Mouse (Mus musculus) forebrain, embryonic 11.5 days (tissue): ENCODE measurements around the gene Htr5b. TPM values are rescaled to one million over a fixed set of nuclear protein-coding genes. Genes with fewer than 3 reads are reported as not detected.

Source experiments
- ATAC-seq: fragments of 200-750 bp; cut with Nextera tagmentation; replicated peaks from 2 replicates; pipeline ENCODE4 v1.8.0; 2017; ENCODE audit warnings: moderate TSS enrichment; ENCODE audit not compliant: low FRiP score
- DNase-seq: peaks from one replicate; pipeline ENCODE4 v3.0.0-alpha.2; 2017; ENCODE audit warnings: low spot score
- H3K27ac ChIP-seq: fragments of 300-500 bp; sonication (generic); 2 replicates; pipeline ENCODE4 v1.5.1; 2014; ENCODE audit warnings: low read depth, low read length
- H3K27me3 ChIP-seq: fragments of 300-500 bp; sonication (generic); 2 replicates; pipeline ENCODE4 v1.6.1; 2014; ENCODE audit warnings: mild to moderate bottlenecking, low read length, mixed read lengths; ENCODE audit not compliant: control insufficient read depth, insufficient read depth
- H3K36me3 ChIP-seq: fragments of 300-500 bp; sonication (generic); 2 replicates; pipeline ENCODE4 v1.6.1; 2014; ENCODE audit warnings: mild to moderate bottlenecking, low read length, moderate library complexity, mixed read lengths; ENCODE audit not compliant: control insufficient read depth, insufficient read depth
- H3K4me1 ChIP-seq: fragments of 300-500 bp; sonication (generic); replicated peaks from 2 replicates; pipeline ENCODE4 v1.6.1; 2014; ENCODE audit warnings: low read length, mixed read lengths; ENCODE audit not compliant: control insufficient read depth, insufficient read depth
- H3K4me2 ChIP-seq: fragments of 300-500 bp; sonication (generic); 2 replicates; pipeline ENCODE4 v1.6.1; 2014; ENCODE audit warnings: low read depth, mild to moderate bottlenecking, low read length, moderate library complexity, mixed read lengths; ENCODE audit not compliant: severe bottlenecking
- H3K4me3 ChIP-seq: fragments of 300-500 bp; sonication (generic); 2 replicates; pipeline ENCODE4 v1.5.1; 2014; ENCODE audit warnings: low read depth, low read length
- H3K9ac ChIP-seq: fragments of 300-500 bp; sonication (generic); 2 replicates; pipeline ENCODE4 v1.6.1; 2014; ENCODE audit warnings: low read length
- H3K9me3 ChIP-seq: fragments of 300-500 bp; sonication (generic); 2 replicates; pipeline ENCODE4 v1.6.1; 2016; ENCODE audit warnings: low read length, mixed read lengths; ENCODE audit not compliant: control insufficient read depth
- WGBS: fragments of 180-500 bp; shearing (Covaris S2); extraction: QIAGEN DNeasy Blood & Tissue Kit; methylation state at CpG from one replicate; pipeline ENCODE4 v1.1.7; 2014; 5-methylcytosine and 5-hydroxymethylcytosine counted together
- polyA plus RNA-seq: library from polyadenylated mRNA; unstranded; fragments of >200 nt; fragmentation: Nextera tagmentation; extraction: Ambion mirVana; gene quantifications from 2 replicates; pipeline ENCODE4 v1.2.1, GENCODE M21; 2014

The Htr5b gene
- polyA plus RNA-seq, 1 experiment from 2014 or later: 0.44 TPM

DNA sequence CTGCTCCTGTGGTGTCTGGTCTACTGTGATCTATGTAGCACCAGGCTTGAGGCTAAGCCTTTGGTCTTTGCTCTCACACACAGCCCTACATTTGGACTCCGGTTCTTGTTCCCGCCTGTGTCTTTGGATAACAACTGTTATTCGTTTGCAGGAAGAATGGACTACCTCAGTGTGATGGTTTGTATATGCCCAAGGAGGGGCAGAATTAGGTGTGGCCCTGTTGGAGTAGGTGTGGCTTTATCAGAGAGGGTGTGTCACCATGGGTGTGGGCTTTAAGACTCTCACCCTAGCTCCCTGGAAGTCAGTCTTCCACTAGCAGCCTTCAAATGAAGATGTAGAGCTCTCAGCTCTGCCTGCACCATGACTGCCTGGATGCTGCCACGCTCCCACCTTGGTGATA lies 20.4 kb upstream of the Htr5b start:
- Histone ChIP-seq H3K27me3 (no peaks in the 10 kb centered on the region), H3K9me3 (no peaks in the 10 kb centered on the region), H3K4me3 (no peak overlapping the region), H3K4me1 (no peaks in the 10 kb centered on the region), H3K9ac (no peak overlapping the region), H3K4me2 (no peak overlapping the region), H3K36me3 (no peaks in the 10 kb centered on the region; the same call in 1 of the 2 replicates), H3K27ac (no peak overlapping the region)
- 95% methylated on average over 4 of the region's 4 CpGs for WGBS
- ATAC-seq (no peak), DNase-seq (no peak)

DNA sequence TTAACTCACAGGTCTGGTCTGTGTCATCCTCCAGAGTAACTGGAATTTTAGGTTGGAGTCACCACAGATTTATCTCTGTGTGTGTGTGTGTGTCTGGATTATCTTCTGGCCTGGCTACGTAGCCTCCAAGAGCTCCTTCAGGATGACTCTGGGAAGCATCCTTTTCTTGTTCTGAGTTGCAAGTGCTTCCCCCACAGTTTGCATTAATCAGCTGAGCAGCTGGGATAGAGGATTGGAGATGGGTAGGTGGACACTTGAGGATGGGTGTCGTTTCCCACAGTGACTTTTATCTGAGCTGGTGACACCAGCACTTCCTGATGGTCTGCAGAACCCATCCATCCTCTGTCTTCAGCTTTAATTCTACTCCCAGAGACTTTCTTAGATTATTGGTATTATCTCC lies 18.6 kb upstream of the Htr5b start:
- WGBS: 80% methylated on average over 2 of the region's 2 CpGs
- H3K4me3 ChIP-seq: no peak overlapping the region
- no peaks in the 10 kb centered on the region for H3K4me1 ChIP-seq
- H3K27me3 ChIP-seq: no peaks in the 10 kb centered on the region
- H3K4me2 ChIP-seq: no peak overlapping the region
- no peaks in the 10 kb centered on the region; the same call in 1 of the 2 replicates for H3K36me3 ChIP-seq
- no peaks in the 10 kb centered on the region for H3K9me3 ChIP-seq
- no peak overlapping the region for H3K27ac ChIP-seq
- H3K9ac ChIP-seq: no peak overlapping the region
- ATAC-seq (no peak), DNase-seq (no peak)

DNA sequence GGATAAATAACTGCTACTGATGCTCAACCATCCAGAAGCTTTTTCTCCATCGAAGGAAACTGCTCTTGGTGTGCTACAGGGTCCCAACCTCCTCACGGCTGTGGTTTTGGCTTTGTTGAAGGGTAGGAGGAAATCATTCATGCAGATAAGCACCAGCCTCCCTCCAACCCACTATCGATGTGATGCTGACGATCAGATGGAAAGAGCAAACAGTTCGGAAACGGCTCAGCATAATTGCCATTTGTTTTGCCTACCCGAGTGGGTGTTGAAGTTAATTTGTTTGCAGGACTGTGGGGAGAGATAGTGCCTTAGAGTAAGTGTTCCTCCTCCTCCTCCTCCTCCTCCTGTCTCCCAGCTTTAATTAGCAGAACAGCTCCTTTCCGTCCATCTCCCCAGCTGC lies 12.1 kb upstream of the Htr5b start:
- no peak overlapping the region for H3K9ac ChIP-seq
- 73% methylated on average over 8 of the region's 8 CpGs for WGBS
- H3K36me3 ChIP-seq: no peaks in the 10 kb centered on the region
- no peak overlapping the region for H3K27ac ChIP-seq
- H3K27me3 ChIP-seq: no peaks in the 10 kb centered on the region
- DNase-seq (no peak), ATAC-seq (no peak)
- no peaks in the 10 kb centered on the region for H3K9me3 ChIP-seq
- H3K4me2 ChIP-seq: no peak overlapping the region
- no peaks in the 10 kb centered on the region for H3K4me1 ChIP-seq
- no peak overlapping the region for H3K4me3 ChIP-seq

DNA sequence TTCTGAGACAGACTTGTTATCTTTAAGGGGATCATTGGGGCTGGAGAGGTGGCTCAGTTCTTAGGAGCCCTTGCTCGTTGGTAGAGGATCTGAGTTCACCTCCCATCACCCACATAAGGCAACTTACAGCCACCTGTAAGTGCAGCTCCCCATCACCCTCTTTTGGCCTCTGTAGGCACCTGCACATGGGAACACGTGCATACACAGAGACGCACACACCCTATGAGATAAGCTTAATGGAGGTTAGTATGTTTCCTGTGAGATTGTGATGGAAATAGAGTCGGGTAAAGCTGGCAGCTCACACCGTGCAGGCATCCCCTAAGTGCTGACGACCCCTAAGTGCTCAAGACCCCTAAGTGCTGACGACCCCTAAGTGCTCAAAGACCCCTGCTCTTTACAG lies 3.2 kb upstream of the Htr5b start:
- WGBS: 77% methylated on average over 7 of the region's 7 CpGs
- no peak for ATAC-seq
- Histone ChIP-seq H3K27me3 (peaks cover 18% of the 10 kb centered on the region), H3K9me3 (no peaks in the 10 kb centered on the region), H3K9ac (no peak overlapping the region), H3K36me3 (no peaks in the 10 kb centered on the region), H3K27ac (no peak overlapping the region), H3K4me1 (peaks cover 5% of the 10 kb centered on the region; the same call in 1 of the 2 replicates), H3K4me2 (no peak overlapping the region), H3K4me3 (no peak overlapping the region)
- DNase-seq: no peak

DNA sequence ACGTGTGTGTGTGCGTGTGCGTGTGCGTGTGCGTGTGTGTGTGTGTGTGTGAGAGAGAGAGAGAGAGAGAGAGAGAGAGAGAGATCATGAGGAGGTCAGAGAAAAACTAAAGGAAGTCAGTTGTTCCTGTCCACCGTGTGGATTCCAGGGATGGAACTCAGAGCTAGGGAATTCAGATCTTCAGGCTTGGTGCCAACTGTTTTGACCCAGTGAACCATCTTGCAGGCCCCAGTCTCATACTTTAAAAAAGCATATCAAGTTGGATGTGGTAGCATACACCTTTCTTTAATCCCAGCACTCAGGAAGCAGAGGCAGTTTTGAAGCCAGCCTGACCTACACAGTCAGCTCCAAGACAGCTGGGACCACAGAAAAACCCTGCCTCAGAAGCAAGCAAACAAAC lies 1.0 kb upstream of the Htr5b start:
- H3K9me3 ChIP-seq: no peaks in the 10 kb centered on the region
- no peak for ATAC-seq

DNA sequence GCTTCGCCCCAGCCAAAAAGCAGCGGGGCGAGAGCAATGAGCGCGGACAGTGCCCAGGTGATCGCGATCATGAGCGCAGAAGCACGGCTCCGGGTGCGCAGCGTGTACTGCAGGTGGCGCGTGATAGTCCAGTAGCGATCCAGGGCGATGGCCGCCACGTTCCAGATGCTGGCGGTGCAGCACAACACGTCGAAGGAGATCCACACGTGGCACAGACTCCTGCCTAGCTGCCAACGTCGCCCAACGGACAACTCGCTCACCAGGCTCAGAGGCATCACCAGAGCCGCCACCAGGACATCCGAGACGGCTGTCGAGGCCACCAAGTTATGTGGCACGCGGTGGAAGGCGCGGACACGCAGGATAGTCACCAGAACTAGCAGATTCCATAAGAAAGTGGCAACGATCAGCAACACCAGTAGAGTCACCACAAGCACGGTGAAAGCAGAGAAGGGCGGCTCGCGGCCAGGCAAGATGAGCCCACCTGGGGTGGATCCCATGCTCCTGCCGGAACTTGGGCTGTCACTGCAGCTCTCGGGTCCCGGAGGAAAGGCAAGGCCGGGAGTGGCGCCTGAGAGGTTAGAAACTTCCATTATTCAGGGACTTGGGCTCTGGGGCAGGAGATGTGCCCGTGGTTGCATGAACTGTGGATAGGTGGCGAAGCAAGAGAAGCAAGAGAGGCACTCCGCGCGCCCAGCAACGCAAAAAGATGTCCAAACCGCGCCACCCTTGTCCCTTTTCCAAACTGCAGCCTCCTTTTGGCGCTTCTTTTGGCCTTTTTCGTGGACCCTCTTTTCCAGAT lies 466 bp downstream of the Htr5b start:
- 12% methylated on average over 55 of the region's 55 CpGs for WGBS
- Histone ChIP-seq H3K27me3 (peaks cover 18% of the 10 kb centered on the region), H3K9ac (no peak overlapping the region)

More for the DNA sequence above, 1.0 kb upstream of the Htr5b start:
- Histone ChIP-seq H3K27me3 (peaks cover 18% of the 10 kb centered on the region), H3K4me2 (no peak overlapping the region), H3K27ac (no peak overlapping the region), H3K4me3 (no peak overlapping the region), H3K4me1 (peaks cover 5% of the 10 kb centered on the region; the same call in 1 of the 2 replicates), H3K36me3 (no peaks in the 10 kb centered on the region), H3K9ac (no peak overlapping the region)
- no peak for DNase-seq
- 85% methylated on average over 6 of the region's 6 CpGs for WGBS

DNA sequence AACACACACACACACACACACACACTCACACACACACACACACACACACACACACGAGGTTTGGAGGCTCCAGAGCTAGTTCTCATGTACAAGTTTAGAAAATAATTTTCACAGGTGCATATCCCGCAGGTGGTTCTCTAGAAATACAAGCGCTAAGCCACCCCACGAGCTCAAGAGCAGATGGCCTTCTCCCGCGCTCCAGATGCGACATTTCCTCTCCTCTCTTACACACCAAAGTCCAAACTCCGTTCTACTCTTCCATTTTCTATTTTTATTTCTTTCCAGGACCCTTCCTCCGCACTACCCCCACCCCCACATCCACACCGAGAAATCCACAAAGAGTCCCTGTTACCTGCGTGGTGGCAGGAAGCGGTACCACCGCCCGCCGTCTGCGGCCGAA lies 1.2 kb downstream of the Htr5b start:
- ATAC-seq (no peak), DNase-seq (no peak)
- Histone ChIP-seq H3K4me1 (peaks cover 5% of the 10 kb centered on the region; the same call in 1 of the 2 replicates), H3K27me3 (peaks cover 18% of the 10 kb centered on the region), H3K4me2 (peak overlapping the region; percentile 64), H3K4me3 (peak overlapping the region; percentile 21; the same call in 1 of the 2 replicates), H3K36me3 (no peaks in the 10 kb centered on the region), H3K27ac (no peak overlapping the region), H3K9ac (no peak overlapping the region), H3K9me3 (no peaks in the 10 kb centered on the region)
- 46% methylated on average over 17 of the region's 17 CpGs for WGBS

More for the DNA sequence above, 466 bp downstream of the Htr5b start:
- H3K4me2 ChIP-seq: peak overlapping the region; percentile 64
- DNase-seq: peak; percentile 54
- H3K27ac ChIP-seq: no peak overlapping the region
- peak overlapping the region; percentile 21 for H3K4me3 ChIP-seq
- no peaks in the 10 kb centered on the region for H3K36me3 ChIP-seq
- peaks cover 5% of the 10 kb centered on the region; the same call in 1 of the 2 replicates for H3K4me1 ChIP-seq
- peak; percentile 45 for ATAC-seq
- H3K9me3 ChIP-seq: no peaks in the 10 kb centered on the region

DNA sequence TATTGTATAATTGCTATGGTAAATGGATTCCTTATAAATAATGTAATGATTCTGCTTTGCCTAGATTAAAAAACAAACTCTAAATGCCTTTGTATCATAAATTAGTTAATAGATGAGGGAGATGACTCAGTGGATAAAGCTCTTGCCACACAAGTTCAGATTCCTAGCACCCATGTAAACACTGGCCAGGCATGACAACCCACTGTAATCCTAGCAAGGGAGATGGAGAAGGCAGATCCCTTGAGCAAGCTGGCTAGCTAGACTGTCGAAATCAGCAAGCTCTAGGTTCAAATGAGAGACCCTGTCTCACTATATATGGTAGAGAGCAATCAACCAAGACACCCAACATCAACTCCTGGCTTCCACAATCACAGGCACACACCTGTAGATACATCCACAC lies 9.7 kb downstream of the Htr5b start:
- no peaks in the 10 kb centered on the region for H3K27me3 ChIP-seq
- no peaks in the 10 kb centered on the region for H3K36me3 ChIP-seq
- H3K27ac ChIP-seq: no peak overlapping the region
- WGBS: 84% methylated on average over 1 of the region's 1 CpGs
- no peaks in the 10 kb centered on the region for H3K9me3 ChIP-seq
- H3K4me2 ChIP-seq: no peak overlapping the region
- DNase-seq (no peak), ATAC-seq (no peak)
- no peak overlapping the region for H3K9ac ChIP-seq
- H3K4me1 ChIP-seq: no peaks in the 10 kb centered on the region
- no peak overlapping the region for H3K4me3 ChIP-seq

DNA sequence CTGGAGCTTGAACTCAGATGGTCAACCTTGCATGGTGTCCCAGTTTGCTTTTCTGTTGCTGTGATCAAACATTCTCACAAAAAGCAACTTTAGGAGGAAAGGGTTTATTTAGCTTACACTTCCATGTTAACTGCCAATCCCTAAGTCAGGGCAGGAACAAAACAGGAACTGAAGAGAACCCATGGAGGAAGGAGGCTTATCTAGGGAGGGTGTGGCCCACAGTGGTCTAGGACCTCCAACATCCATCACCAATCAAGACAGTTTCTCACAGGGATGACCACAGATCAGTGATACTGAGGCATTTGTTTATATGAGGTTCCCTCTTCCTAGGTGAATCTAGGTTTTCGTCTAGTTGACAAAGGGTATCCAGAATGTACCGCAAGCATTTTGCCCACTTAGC lies 16.3 kb downstream of the Htr5b start:
- Histone ChIP-seq H3K9me3 (no peaks in the 10 kb centered on the region), H3K36me3 (no peaks in the 10 kb centered on the region), H3K4me2 (no peak overlapping the region), H3K4me3 (no peak overlapping the region), H3K4me1 (no peaks in the 10 kb centered on the region), H3K9ac (no peak overlapping the region), H3K27me3 (no peaks in the 10 kb centered on the region), H3K27ac (no peak overlapping the region)
- WGBS: 93% methylated on average over 2 of the region's 2 CpGs
- ATAC-seq: no peak
- no peak for DNase-seq
